Mouse (Mus musculus): ENCODE results near the gene Cwh43. TPM values are rescaled to one million over a fixed set of nuclear protein-coding genes. Genes with fewer than 3 reads are reported as not detected.
A peak's percentile ranks its signal among the peaks of the same experiment; 100 is the strongest.
"Not testable (repeated sequence)": the region's sequence is repeated elsewhere in the genome, so short reads cannot be mapped to it uniquely, and the experiment has no call there.

Gene Cwh43
- polyA plus RNA-seq, 1 experiment from 2014 or later, result not detected

GRCm38 (mm10) chr5:73482381-73482780 is 76.5 kb downstream of the Cwh43 start:
- not testable (repeated sequence) for H3K4me3 ChIP-seq (ENCODE audit: inconsistent target); H3K36me3 ChIP-seq (ENCODE audit: inconsistent target); H3K79me2 ChIP-seq (ENCODE audit: inconsistent target); H3K27ac ChIP-seq
- WGBS (ENCODE audit: missing documents), result no CpG with 5 or more reads among the region's 1 CpGs

- 96% methylated on average over 5 of the region's 5 CpGs for WGBS (ENCODE audit: missing documents)
- Histone ChIP-seq H3K36me3 (ENCODE audit: inconsistent target) (no peaks in the 10 kb centered on the region), H3K79me2 (ENCODE audit: inconsistent target) (no peaks in the 10 kb centered on the region), H3K4me3 (ENCODE audit: inconsistent target) (no peak overlapping the region), H3K27ac (no peak overlapping the region)
Measured at GRCm38 (mm10) chr5:73484016-73484615, 78.2 kb downstream of the Cwh43 start.

- no peaks in the 10 kb centered on the region for H3K36me3 ChIP-seq (ENCODE audit: inconsistent target)
- no peak overlapping the region for H3K27ac ChIP-seq
- H3K4me3 ChIP-seq (ENCODE audit: inconsistent target), result no peak overlapping the region
- no peaks in the 10 kb centered on the region for H3K79me2 ChIP-seq (ENCODE audit: inconsistent target)
- whole genome bisulfite sequencing (ENCODE audit: missing documents), result 76% methylated on average over 4 of the region's 4 CpGs
Measured at GRCm38 (mm10) chr5:73486451-73486850, 80.6 kb downstream of the Cwh43 start.

GRCm38 (mm10) chr5:73489915-73490314 is 84.0 kb downstream of the Cwh43 start:
- WGBS (ENCODE audit: missing documents), result 13% methylated on average over 14 of the region's 14 CpGs
- H3K27ac ChIP-seq, result no peak overlapping the region
- H3K4me3 ChIP-seq (ENCODE audit: inconsistent target), result peak overlapping the region; percentile 44
- no peaks in the 10 kb centered on the region for H3K36me3 ChIP-seq (ENCODE audit: inconsistent target)
- no peaks in the 10 kb centered on the region for H3K79me2 ChIP-seq (ENCODE audit: inconsistent target)

GRCm38 (mm10) chr5:73490596-73491073 is 84.8 kb downstream of the Cwh43 start:
- H3K79me2 ChIP-seq (ENCODE audit: inconsistent target), result no peaks in the 10 kb centered on the region
- WGBS (ENCODE audit: missing documents), result under 1% methylated on average over 37 of the region's 37 CpGs
- H3K4me3 ChIP-seq (ENCODE audit: inconsistent target), result peak overlapping the region; percentile 44
- H3K27ac ChIP-seq, result no peak overlapping the region
- H3K36me3 ChIP-seq (ENCODE audit: inconsistent target), result no peaks in the 10 kb centered on the region

- no peaks in the 10 kb centered on the region for H3K79me2 ChIP-seq (ENCODE audit: inconsistent target)
- WGBS (ENCODE audit: missing documents), result 1% methylated on average over 45 of the region's 70 CpGs
- H3K36me3 ChIP-seq (ENCODE audit: inconsistent target), result no peaks in the 10 kb centered on the region
- H3K4me3 ChIP-seq (ENCODE audit: inconsistent target), result peak overlapping the region; percentile 71
- H3K27ac ChIP-seq, result no peak overlapping the region
Measured at GRCm38 (mm10) chr5:73491074-73491836, 85.4 kb downstream of the Cwh43 start.

GRCm38 (mm10) chr5:73491837-73492720 is 86.2 kb downstream of the Cwh43 start:
- WGBS (ENCODE audit: missing documents), result under 1% methylated on average over 51 of the region's 59 CpGs
- Histone ChIP-seq H3K79me2 (ENCODE audit: inconsistent target) (no peaks in the 10 kb centered on the region), H3K4me3 (ENCODE audit: inconsistent target) (peak overlapping the region; percentile 71), H3K36me3 (ENCODE audit: inconsistent target) (no peaks in the 10 kb centered on the region), H3K27ac (no peak overlapping the region)

- Histone ChIP-seq H3K4me3 (ENCODE audit: inconsistent target) (no peak overlapping the region), H3K27ac (no peak overlapping the region), H3K36me3 (ENCODE audit: inconsistent target) (no peaks in the 10 kb centered on the region), H3K79me2 (ENCODE audit: inconsistent target) (no peaks in the 10 kb centered on the region)
- WGBS (ENCODE audit: missing documents), result 91% methylated on average over 3 of the region's 3 CpGs
Measured at GRCm38 (mm10) chr5:73497401-73497800, 91.5 kb downstream of the Cwh43 start.

- WGBS (ENCODE audit: missing documents), result 94% methylated on average over 8 of the region's 8 CpGs
Measured at GRCm38 (mm10) chr5:73498559-73498958, 92.7 kb downstream of the Cwh43 start.

GRCm38 (mm10) chr5:73500867-73501440 is 95.1 kb downstream of the Cwh43 start:
- H3K27ac ChIP-seq, result no peak overlapping the region
- no peak overlapping the region for H3K4me3 ChIP-seq (ENCODE audit: inconsistent target)
- WGBS (ENCODE audit: missing documents), result 97% methylated on average over 7 of the region's 7 CpGs
- no peaks in the 10 kb centered on the region for H3K36me3 ChIP-seq (ENCODE audit: inconsistent target)
- no peaks in the 10 kb centered on the region for H3K79me2 ChIP-seq (ENCODE audit: inconsistent target)

More at GRCm38 (mm10) chr5:73498559-73498958, 92.7 kb downstream of the Cwh43 start:
- Histone ChIP-seq H3K27ac (no peak overlapping the region), H3K79me2 (ENCODE audit: inconsistent target) (no peaks in the 10 kb centered on the region), H3K36me3 (ENCODE audit: inconsistent target) (no peaks in the 10 kb centered on the region), H3K4me3 (ENCODE audit: inconsistent target) (no peak overlapping the region)

- Histone ChIP-seq H3K79me2 (ENCODE audit: inconsistent target) (no peaks in the 10 kb centered on the region), H3K36me3 (ENCODE audit: inconsistent target) (no peaks in the 10 kb centered on the region), H3K4me3 (ENCODE audit: inconsistent target) (no peak overlapping the region), H3K27ac (no peak overlapping the region)
- 98% methylated on average over 8 of the region's 9 CpGs for WGBS (ENCODE audit: missing documents)
Measured at GRCm38 (mm10) chr5:73502422-73502821, 96.5 kb downstream of the Cwh43 start.

Other genes starting within 250 kb of the Cwh43 start
- 21.3 to 35.6 TPM (median 24.3 TPM) in 3 replicates for gene Fryl, start 149.5 kb upstream of the Cwh43 start, polyA plus RNA-seq (2018)
- gene Ociad1, start 113.3 kb upstream of the Cwh43 start, polyA plus RNA-seq (2018), result 189 to 360 TPM (median 233 TPM) in 3 replicates
- gene Ociad2, start 65.0 kb upstream of the Cwh43 start, polyA plus RNA-seq (2018), result 2.0 to 2.3 TPM (median 2.2 TPM) in 3 replicates
- 3.2 to 4.7 TPM (median 4.0 TPM) in 3 replicates for gene Dcun1d4, start 74.9 kb downstream of the Cwh43 start, polyA plus RNA-seq (2018)
- gene Lrrc66, start 226.5 kb downstream of the Cwh43 start, polyA plus RNA-seq (2018), result 0.97 to 4.6 TPM (median 1.7 TPM) in 3 replicates
- gene Sgcb, start 241.7 kb downstream of the Cwh43 start, polyA plus RNA-seq (2018), result 21.5 to 29.7 TPM (median 28.0 TPM) in 3 replicates
- gene Spata18, start 245.3 kb downstream of the Cwh43 start, polyA plus RNA-seq (2018), result not detected in 3 replicates

All from macrophage (primary cell).